Mouse (Mus musculus) adrenal gland (tissue): ENCODE measurements at regions not wholly inside any gene's neighbourhood (a gene's known extent, or its start where the extent isn't known, plus 50 kb on each side); places are given as distances from the start of the nearest gene placed in this dataset.

ENCODE experiments used
- intact Hi-C: fragments of 180-260 bp; cut with DNase I; formaldehyde crosslinking; loops from one replicate; pipeline ENCODE4 v1.15.1; 2025

DNA sequence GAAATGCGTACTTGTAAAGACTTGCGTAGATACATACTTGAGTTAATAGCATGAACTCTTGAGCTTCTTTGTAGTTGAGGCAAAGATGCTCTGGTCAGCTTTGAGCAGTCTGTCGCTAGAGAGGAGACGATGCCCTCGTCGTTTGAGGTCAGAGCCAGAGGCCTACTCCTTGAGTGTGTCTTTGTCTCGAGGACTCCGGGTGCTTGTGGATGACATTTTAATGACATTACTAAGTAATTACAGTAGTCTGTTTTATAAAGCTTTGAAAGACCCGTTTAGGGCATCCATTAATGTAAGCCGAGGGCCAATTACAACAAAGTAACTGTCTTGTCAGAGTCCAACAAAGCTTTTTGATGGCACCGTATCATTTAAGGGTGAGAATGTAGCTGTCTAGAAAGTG is 78.2 kb upstream of the Dkk2 start:
- intact Hi-C loops, result no loop called here

DNA sequence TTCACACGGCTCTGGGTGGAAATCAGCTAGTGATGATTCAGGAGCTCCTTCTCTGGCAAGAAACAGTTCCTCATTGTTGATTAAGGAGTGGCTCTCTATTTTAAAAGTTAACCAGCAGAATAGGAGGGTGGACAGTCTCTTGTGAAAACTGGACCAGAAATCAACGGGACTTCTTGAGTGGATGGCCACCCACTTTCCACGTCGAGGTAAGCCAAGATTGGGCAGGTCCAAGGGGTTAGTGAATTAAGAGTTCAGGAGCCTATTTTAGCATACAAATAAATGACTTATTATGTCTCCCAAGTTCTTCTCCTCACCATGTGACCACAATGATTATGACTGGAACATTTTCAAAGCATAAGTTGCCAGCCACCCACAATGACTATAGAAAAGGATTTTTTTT is 77.7 kb upstream of the Dkk2 start:
- intact Hi-C loops, result no loop called here

DNA sequence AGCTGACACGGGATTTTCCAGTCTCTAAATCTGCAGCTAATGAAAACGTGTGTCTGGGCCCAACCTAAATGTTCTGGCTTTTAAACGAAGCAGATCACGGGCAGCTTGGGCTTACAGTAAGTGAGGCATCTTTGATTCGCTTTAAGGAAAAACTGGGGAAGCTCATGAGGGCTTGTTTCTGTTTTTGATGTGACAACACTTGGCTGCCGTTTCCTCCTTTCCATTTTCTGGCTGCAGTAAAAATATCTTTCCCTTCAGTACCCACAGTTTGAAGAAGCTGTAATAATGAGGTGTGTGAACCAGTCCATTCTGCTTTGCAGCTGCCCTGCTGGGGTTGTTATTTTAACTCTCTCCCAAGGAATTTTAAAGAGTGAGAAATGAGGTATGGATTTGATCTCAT is 69.9 kb upstream of the Dkk2 start:
- intact Hi-C loops, result no loop called here

DNA sequence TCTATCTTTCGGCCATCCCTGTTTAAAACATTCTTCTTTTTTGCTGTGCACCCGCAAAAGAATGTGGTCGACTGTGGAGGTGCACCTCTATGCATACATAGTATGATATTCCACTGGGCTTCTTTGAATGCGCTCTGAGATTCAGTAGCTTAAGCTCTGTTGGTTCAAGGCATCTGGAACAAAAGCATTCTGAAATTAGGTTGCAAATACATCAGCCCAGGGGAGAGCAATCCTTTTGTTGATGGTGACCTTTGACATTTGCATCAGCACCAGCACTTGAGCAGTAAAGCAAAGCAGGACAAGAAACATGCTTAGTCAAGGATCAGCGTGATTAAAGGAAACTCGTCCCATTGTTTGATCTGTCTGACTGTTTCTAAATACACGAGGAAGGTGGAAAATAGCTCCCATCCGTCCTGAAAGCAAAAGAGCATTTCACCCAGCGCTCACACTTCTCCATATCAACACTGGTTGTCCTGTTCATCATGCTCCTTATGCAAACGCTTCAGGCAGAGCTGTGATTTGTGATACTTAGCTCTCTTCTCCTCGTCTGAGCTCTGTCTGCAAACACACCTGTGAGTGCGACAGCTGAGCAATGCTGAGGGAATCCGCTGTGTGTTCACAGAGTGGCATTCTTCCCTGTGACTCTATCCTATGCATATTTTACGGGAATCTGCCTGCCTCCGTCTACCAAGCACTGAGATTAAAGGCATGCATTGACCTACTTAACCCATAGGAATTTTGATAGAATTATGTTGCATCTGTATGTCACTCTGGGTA is 67.4 kb upstream of the Dkk2 start:
- intact Hi-C loops, result no loop called here

DNA sequence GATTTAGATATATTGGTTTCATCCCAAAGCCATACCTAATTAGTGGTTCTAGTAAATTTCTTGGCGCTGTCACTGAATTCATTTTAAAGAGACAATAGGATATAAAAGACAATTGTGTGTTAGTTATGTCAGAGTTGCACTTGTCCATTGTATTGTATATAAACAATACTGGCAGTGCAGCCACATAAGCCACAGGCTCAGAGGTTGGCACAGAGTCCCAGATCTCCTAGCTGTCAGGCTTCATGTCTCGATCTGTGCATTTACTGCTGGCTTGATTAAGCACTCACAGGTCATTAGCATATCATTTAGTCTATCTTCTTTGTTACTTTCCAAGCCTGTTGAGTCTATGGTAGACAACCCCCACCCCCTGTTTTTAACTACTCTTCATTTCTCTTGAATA is 66.6 kb upstream of the Dkk2 start:
- intact Hi-C loops, result no loop called here

DNA sequence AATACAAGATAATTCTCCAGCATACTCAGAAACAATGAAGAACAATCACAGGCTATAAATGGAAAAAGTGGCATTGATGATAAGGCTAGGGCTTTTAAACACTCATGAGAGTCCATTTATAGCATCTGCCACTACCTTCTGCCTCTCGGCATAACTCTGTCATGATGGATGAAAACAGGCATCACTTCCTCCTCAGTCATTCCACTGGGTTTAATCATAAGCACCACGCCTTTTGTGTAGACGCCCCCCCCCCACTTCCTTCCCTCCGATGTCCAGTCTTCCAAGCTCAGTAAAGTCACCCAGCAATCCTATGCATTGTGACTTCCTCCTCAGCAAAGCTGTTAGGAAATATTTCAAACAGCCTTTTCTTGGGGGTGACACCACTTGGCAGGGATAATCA is 63.1 kb upstream of the Dkk2 start:
- intact Hi-C loops, result no loop called here

DNA sequence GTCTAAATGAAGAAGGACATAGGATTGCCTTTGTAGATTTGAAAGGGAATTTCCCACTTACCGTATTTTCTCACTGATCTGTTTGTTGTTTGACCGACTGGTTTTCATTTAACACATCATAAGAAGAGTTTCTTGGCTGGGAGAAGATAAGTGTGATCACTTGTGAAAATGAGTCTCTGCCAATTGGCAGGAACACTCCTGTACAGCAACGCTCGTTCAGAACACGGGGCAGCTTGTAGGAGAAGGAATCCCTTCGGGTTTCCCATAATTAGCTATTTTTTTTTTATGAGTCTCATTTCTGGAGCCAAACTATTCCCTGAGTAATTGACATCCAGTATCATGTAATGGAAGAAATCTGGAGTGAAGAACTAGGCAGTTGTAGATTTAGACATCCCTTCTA is 61.8 kb upstream of the Dkk2 start:
- intact Hi-C loops, result no loop called here

DNA sequence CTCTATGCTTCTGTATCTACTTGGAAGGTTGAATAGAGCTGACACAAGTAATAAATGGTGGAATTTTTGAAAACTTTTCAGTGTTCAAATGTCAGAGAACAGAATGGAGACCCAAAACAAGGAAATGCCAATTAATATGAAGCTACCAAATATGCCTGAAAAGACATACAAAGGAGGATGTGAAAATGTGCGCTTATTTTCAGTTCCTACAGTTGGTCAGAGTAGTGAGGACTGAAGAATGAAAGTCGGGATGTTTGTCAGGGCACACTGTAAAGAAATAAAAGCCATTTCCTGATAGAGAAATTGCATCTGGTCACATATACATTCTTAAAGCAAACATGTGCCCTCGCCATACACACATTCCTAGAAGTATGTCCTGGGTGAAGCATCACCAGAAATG is 56.0 kb upstream of the Dkk2 start:
- intact Hi-C loops, result no loop called here

DNA sequence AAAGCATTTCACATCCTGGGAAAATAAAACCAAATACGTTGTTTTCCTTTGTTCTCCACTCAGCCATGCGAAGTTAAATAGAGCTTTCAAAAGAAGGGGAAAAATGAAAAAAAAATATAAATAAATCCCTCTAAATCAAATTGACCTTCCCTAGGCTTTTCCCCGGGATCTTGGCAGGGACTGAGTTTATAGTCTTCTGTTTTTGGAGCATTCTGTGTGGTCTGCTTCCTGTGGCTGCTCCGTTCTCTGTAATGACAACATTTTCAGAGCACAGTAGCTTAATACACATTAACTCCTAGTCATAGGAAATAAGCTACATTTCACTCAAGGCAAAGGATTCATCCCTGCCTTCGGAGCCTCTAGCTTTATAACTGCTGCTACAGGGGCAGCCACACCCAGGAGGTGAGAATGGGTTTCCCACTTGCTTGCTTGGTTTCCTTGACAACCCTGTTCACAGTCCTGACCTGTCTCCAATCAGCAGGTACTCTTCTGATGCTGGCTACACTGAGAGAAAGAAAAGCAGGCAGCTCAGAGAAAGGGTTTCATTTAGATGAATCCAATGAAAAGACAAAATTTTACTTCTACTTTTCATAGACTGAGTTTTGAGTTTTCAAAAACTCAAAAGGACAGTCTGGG is 51.9 kb upstream of the Dkk2 start:
- intact Hi-C loops, result no loop called here

DNA sequence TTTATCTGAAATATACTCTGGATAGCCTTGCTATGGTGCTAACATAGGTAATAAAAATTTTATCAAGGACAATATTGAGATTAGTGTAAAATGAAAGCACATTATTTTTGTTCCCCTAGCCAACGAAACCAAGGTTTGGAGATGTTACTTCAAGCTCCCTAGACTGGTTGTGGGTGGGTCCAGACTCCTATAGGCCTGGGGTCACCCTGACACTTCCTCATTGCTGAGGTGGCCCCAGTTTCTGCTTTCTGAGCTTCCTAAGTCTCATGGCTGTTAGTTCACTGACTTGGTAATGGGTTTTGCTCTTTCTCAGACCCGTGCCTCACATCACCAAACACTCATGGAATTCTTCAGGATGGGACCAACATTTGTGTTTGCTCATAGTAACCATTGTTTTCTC is 49.9 kb upstream of the Dkk2 start:
- intact Hi-C loops, result no loop called here
